Mouse (Mus musculus): ENCODE measurements at regions not wholly inside any gene's neighbourhood (a gene's known extent, or its start where the extent isn't known, plus 50 kb on each side); places are given as distances from the start of the nearest gene placed in this dataset.

- WGBS = 74% methylated on average over 2 of the region's 2 CpGs
Measured at GRCm38 (mm10) chr17:75961371-75961770, 409.6 kb upstream of the Fam98a start.

GRCm38 (mm10) chr17:75936686-75937380 is 385.1 kb upstream of the Fam98a start:
- no peak for ATAC-seq
- no peak overlapping the region for H3K4me2 ChIP-seq (replicated peaks; ENCODE audit: low read depth)
- H3K36me3 ChIP-seq (ENCODE audit: control insufficient read depth, insufficient read depth) = no peaks in the 10 kb centered on the region
- no peak for TF ChIP-seq CTCF (IDR thresholded peaks at IDR 0.05; ENCODE audit: low read depth)
- no peaks in the 10 kb centered on the region for H3K9me3 ChIP-seq (ENCODE audit: control insufficient read depth)
- WGBS = 84% methylated on average over 6 of the region's 6 CpGs
- H3K9ac ChIP-seq (ENCODE audit: low read depth, low read length) = no peak overlapping the region
- no peaks in the 10 kb centered on the region for H3K27me3 ChIP-seq (replicated peaks; ENCODE audit: control insufficient read depth, insufficient read depth, low read length)
- H3K4me3 ChIP-seq (ENCODE audit: low read depth, low read length) = no peak overlapping the region
- no peaks in the 10 kb centered on the region for H3K4me1 ChIP-seq (replicated peaks; ENCODE audit: control insufficient read depth, insufficient read depth, low read length)
- no peak overlapping the region for H3K27ac ChIP-seq (ENCODE audit: low read depth, low read length)

More at GRCm38 (mm10) chr17:75961371-75961770, 409.6 kb upstream of the Fam98a start:
- no peak for ATAC-seq
- H3K27ac ChIP-seq (ENCODE audit: low read depth, low read length) = no peak overlapping the region
- TF ChIP-seq CTCF (IDR thresholded peaks at IDR 0.05; ENCODE audit: low read depth) = no peak
- H3K4me3 ChIP-seq (ENCODE audit: low read depth, low read length) = no peak overlapping the region
- no peaks in the 10 kb centered on the region for H3K4me1 ChIP-seq (replicated peaks; ENCODE audit: control insufficient read depth, insufficient read depth, low read length)
- H3K4me2 ChIP-seq (replicated peaks; ENCODE audit: low read depth) = no peak overlapping the region
- H3K9ac ChIP-seq (ENCODE audit: low read depth, low read length) = no peak overlapping the region
- H3K27me3 ChIP-seq (replicated peaks; ENCODE audit: control insufficient read depth, insufficient read depth, low read length) = no peaks in the 10 kb centered on the region
- no peaks in the 10 kb centered on the region for H3K36me3 ChIP-seq (ENCODE audit: control insufficient read depth, insufficient read depth)
- no peaks in the 10 kb centered on the region for H3K9me3 ChIP-seq (ENCODE audit: control insufficient read depth)

GRCm38 (mm10) chr17:75931022-75931421 is 379.3 kb upstream of the Fam98a start:
- no peak overlapping the region for H3K9ac ChIP-seq (ENCODE audit: low read depth, low read length)
- H3K4me1 ChIP-seq (replicated peaks; ENCODE audit: control insufficient read depth, insufficient read depth, low read length) = no peaks in the 10 kb centered on the region
- H3K4me3 ChIP-seq (ENCODE audit: low read depth, low read length) = no peak overlapping the region
- 79% methylated on average over 1 of the region's 1 CpGs for WGBS
- no peak overlapping the region for H3K27ac ChIP-seq (ENCODE audit: low read depth, low read length)
- H3K4me2 ChIP-seq (replicated peaks; ENCODE audit: low read depth) = no peak overlapping the region
- no peaks in the 10 kb centered on the region for H3K27me3 ChIP-seq (replicated peaks; ENCODE audit: control insufficient read depth, insufficient read depth, low read length)
- H3K9me3 ChIP-seq (ENCODE audit: control insufficient read depth) = no peaks in the 10 kb centered on the region
- peak; percentile 83 for TF ChIP-seq CTCF (IDR thresholded peaks at IDR 0.05; ENCODE audit: low read depth)
- H3K36me3 ChIP-seq (ENCODE audit: control insufficient read depth, insufficient read depth) = no peaks in the 10 kb centered on the region
- no peak for ATAC-seq

- no peak for TF ChIP-seq CTCF (IDR thresholded peaks at IDR 0.05; ENCODE audit: low read depth)
- WGBS = 85% methylated on average over 2 of the region's 2 CpGs
- no peaks in the 10 kb centered on the region for H3K36me3 ChIP-seq (ENCODE audit: control insufficient read depth, insufficient read depth)
- H3K4me3 ChIP-seq (ENCODE audit: low read depth, low read length) = no peak overlapping the region
- no peaks in the 10 kb centered on the region for H3K4me1 ChIP-seq (replicated peaks; ENCODE audit: control insufficient read depth, insufficient read depth, low read length)
- H3K4me2 ChIP-seq (replicated peaks; ENCODE audit: low read depth) = no peak overlapping the region
- no peak for ATAC-seq
- no peaks in the 10 kb centered on the region for H3K9me3 ChIP-seq (ENCODE audit: control insufficient read depth)
- no peak overlapping the region for H3K27ac ChIP-seq (ENCODE audit: low read depth, low read length)
- H3K27me3 ChIP-seq (replicated peaks; ENCODE audit: control insufficient read depth, insufficient read depth, low read length) = no peaks in the 10 kb centered on the region
- H3K9ac ChIP-seq (ENCODE audit: low read depth, low read length) = no peak overlapping the region
Measured at GRCm38 (mm10) chr17:75920240-75920639, 368.5 kb upstream of the Fam98a start.

GRCm38 (mm10) chr17:75917020-75917419 is 365.3 kb upstream of the Fam98a start:
- no peak overlapping the region for H3K4me2 ChIP-seq (replicated peaks; ENCODE audit: low read depth)
- TF ChIP-seq CTCF (IDR thresholded peaks at IDR 0.05; ENCODE audit: low read depth) = no peak
- no peak overlapping the region for H3K27ac ChIP-seq (ENCODE audit: low read depth, low read length)
- no peaks in the 10 kb centered on the region for H3K36me3 ChIP-seq (ENCODE audit: control insufficient read depth, insufficient read depth)
- WGBS = 76% methylated on average over 4 of the region's 4 CpGs
- no peaks in the 10 kb centered on the region for H3K4me1 ChIP-seq (replicated peaks; ENCODE audit: control insufficient read depth, insufficient read depth, low read length)
- ATAC-seq = no peak
- H3K9ac ChIP-seq (ENCODE audit: low read depth, low read length) = no peak overlapping the region
- H3K4me3 ChIP-seq (ENCODE audit: low read depth, low read length) = no peak overlapping the region
- no peaks in the 10 kb centered on the region for H3K27me3 ChIP-seq (replicated peaks; ENCODE audit: control insufficient read depth, insufficient read depth, low read length)
- no peaks in the 10 kb centered on the region for H3K9me3 ChIP-seq (ENCODE audit: control insufficient read depth)

GRCm38 (mm10) chr17:75916590-75916989 is 364.8 kb upstream of the Fam98a start:
- no peak for ATAC-seq
- WGBS = 66% methylated on average over 2 of the region's 2 CpGs
- Histone ChIP-seq H3K9me3 (ENCODE audit: control insufficient read depth) (no peaks in the 10 kb centered on the region), H3K4me1 (replicated peaks; ENCODE audit: control insufficient read depth, insufficient read depth, low read length) (no peaks in the 10 kb centered on the region), H3K27me3 (replicated peaks; ENCODE audit: control insufficient read depth, insufficient read depth, low read length) (no peaks in the 10 kb centered on the region), H3K36me3 (ENCODE audit: control insufficient read depth, insufficient read depth) (no peaks in the 10 kb centered on the region), H3K4me2 (replicated peaks; ENCODE audit: low read depth) (no peak overlapping the region), H3K4me3 (ENCODE audit: low read depth, low read length) (no peak overlapping the region), H3K27ac (ENCODE audit: low read depth, low read length) (no peak overlapping the region), H3K9ac (ENCODE audit: low read depth, low read length) (no peak overlapping the region)
- TF ChIP-seq CTCF (IDR thresholded peaks at IDR 0.05; ENCODE audit: low read depth) = no peak
